Mouse (Mus musculus) NIH3T3 (cell line): ENCODE data around the gene Atraid.

Source experiments
- DNase-seq: peaks from one replicate; pipeline ENCODE4 v3.0.0-alpha.2; 2012; ENCODE audit warnings: low read depth

Atraid gene

GRCm38 (mm10) chr5:31054261-31055215, 6.4 kb downstream of the Atraid start, which contains the start of gene Cad:
Gene Cad (plus strand): TSS chr5:31054780.
- DNase-seq, result peak; percentile 96

GRCm38 (mm10) chr5:31055216-31056140, 7.4 kb downstream of the Atraid start:
- DNase-seq, result peak; percentile 18

- DNase-seq, result no peak
Observed at GRCm38 (mm10) chr5:31069810-31070209, 21.7 kb downstream of the Atraid start.

DNA sequence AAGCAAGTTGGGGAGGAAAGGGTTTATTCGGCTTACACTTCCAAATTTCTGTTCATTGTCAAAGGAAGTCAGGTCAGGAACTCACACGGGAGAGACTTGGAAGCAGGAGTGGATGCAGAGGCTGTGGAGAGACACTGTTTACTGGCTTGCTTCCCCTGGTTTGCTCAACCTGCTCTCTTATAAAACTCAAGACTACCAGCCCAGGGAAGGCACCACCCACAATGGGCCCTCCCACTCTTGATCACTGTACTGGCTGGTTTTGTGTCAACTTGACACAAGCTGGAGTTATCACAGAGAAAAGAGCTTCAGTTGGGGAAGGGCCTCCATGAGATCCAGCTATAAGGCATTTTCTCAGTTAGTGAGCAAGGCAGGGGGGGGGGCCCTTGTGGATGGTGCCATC, 22.9 kb downstream of the Atraid start:
- DNase-seq, result no peak

DNA sequence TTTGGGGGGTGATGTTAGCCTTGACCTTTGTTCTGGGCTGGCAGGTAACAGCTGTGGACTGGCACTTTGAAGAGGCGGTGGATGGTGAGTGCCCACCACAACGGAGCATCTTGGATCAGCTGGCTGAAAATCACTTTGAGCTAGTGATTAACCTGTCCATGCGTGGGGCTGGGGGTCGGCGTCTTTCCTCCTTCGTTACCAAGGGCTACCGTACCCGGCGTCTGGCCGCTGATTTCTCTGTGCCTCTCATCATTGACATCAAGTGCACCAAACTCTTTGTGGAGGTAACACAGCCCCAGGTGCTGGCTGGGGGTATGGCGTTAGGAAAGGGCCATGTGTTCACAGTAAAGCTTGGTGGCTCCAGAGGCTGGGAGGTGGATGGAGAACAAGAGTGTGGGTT, 23.7 kb downstream of the Atraid start:
- DNase-seq, result no peak

DNA sequence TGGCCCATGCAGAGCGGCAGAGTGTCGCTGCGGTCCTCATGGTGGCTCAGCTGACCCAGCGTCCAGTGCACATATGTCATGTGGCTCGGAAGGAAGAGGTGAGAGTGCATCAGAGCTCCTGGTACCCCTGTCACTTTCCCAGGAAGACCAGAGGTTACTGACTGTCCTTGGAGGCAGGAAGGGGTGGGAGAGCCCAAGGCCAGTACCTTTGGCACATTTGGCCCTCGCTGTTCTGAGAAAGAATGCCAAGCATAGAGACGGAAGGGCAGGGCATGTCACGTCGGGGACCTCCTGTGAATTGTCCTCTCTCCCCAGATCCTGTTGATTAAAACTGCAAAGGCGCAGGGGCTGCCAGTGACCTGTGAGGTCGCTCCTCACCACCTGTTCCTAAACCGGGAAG, 25.1 kb downstream of the Atraid start:
- DNase-seq, result no peak

DNA sequence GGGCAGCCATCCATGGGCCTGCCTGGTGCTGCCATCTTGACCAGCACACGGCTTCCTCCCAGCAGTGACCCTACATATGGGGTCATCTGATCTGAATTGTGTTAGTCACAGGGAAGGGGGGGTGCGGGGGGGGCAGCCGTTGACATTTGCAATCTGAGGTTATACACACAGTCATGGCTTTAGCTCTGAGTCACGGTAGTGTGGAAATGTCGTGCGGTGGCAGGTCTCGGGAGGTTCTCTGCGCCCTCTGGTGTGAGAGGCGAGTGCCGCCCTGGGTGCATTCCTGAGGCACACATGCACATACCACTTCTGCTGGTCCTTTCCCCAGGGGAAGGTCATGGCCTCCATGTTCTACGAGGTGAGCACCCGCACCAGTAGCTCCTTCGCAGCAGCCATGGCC, 28.2 kb downstream of the Atraid start:
- peak; percentile 46 for DNase-seq

DNA sequence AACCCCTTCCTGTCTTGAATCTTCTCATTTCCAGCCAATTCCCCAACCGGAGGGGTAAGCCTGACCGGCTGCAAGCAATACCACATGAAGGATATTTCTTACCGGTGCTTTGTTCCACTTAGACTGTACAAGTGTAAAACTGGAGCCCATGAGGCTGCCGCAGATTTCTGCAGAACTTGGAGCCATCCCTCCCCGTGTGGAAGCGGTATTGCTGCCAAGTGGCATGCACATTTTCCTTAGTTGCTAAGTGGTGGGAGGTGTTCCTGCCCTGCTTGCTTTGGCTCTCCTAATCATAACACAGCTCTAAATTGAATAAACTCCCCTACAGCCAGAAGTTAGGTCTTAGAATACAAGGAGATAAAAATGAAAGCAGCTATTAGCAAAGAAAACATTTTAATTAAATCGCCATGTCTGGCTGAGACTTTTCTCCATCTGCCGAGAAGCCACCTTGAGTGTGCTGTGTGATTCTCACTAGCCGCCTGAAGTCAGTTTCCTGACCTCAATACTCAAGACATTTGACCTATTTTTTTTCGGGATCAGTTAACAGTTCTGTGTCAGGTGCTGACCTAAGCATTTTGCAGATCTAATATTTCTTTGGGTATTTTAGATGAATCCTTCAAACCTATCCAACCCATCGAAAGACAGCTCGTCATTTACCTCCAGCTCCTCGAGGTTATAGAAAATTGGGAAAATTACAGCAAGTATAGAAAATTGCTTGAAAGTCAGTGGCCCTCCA, 32.1 kb downstream of the Atraid start:
- DNase-seq, result peak; percentile 56

DNA sequence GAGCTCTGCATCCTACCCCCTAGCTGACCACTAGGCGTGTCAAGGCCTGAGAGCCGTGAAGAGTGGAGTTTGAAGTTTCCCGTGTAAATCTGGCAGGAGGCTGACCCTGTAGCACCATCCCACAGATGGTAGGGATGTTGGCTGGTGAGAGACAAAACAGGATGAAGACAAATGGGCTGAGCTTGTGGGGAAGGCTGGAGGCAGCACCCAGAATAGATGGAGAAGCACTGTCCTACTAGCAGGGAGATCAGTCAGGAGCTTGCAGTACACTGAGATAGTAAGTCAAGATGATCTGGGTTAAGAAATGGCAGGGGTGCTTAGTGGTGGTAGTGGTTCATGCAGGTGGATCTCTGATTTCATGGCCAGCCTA, 32.7 kb downstream of the Atraid start:
- no peak for DNase-seq

DNA sequence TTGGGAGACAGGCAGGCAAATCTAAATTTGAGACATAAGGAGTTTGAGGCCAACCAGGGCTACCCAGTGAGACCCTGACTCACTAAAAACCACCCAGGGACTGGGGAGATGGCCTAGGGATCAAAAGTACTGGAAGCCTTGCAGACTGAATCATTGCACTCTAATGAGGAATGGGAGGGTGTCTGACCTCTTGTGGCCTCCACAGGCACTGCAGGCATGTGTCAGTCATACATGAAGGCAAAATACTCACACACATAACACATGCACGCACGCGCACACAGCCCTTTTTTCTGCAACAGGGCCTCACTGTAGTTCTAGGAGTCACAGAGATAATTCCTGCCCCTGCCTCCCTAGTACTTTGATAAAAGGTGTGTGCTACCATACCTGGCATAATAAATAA, 33.3 kb downstream of the Atraid start:
- DNase-seq, result peak; percentile 57

DNA sequence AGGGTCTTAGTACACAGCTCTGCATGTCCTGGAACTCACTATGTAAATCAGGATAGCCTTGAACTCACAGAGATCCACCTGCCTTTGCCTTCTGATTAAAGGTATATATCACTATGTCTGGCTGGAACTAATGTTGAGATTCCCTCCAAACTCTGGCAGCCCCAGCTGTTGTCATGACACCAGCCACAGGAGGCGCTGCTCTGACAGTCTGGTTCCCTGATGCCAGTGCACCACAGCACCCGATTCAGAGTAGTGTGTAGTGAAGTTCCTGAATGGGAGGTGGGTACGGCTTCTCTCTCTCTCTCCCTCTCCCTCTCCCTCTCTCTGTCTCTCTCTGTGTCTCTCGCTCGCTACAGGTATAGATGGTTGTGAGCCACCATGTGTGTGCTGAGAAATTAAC, 34.2 kb downstream of the Atraid start:
- peak; percentile 44 for DNase-seq

GRCm38 (mm10) chr5:31082935-31083625, 35.0 kb downstream of the Atraid start:
- DNase-seq, result no peak

DNA sequence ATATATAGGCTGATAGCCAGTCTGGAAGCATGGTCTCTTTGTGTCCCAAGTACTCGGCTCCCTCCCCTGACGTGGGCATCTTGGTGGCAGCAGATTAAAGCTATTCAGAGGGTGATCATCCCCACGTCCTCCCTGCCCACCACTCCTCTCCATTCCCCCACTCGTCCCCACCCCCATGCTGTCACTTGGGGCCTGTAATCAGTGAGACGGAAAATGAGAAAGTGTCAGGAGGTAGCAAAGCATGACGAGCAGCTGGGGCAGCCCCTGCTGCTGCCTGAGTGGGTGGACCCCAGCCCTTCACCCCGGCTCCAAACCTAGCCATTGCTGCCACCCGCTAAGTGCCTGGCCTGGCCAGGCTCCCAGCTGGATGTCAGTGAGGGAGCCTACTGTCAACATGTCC, 35.8 kb downstream of the Atraid start:
- no peak for DNase-seq

DNA sequence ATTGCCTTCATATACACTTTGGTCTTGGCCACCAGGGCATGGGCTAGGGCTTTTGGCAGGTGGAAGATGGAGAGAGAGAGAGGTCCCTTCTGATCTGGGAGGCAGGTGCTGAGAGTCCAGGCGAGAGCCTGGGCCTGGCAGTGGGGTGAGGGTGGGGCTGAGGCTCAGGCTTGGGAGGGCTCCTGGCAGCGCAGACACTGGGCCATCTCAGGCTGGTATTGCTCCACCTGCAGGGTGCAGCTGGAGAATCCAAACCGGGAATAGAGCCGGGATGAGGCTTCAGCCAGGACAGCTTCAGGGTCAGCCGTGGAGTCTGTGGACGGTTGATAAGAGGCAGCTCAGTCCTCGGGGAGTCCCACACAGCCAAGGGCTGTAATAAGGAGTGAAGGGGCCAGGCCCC, 38.5 kb downstream of the Atraid start:
- peak; percentile 61 for DNase-seq

DNA sequence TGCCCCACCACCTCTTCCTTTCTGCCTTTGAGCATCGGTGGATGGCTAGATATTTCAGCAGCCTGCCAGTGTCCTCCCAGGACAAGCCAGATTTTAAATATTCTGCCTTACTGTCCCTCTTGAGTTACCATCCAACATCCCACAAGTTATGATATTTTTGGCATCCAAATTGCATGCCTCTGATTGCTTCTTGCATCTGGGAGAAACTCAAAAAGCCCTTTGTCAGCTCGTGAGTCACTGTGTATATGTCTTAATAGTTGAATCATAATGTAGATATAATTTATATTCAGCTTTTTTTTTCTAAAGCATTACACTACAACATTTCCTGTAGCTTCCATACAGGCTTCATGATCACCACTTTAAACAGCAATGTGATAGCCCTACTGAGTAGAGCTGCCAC, 39.0 kb downstream of the Atraid start:
- peak; percentile 85 for DNase-seq

DNA sequence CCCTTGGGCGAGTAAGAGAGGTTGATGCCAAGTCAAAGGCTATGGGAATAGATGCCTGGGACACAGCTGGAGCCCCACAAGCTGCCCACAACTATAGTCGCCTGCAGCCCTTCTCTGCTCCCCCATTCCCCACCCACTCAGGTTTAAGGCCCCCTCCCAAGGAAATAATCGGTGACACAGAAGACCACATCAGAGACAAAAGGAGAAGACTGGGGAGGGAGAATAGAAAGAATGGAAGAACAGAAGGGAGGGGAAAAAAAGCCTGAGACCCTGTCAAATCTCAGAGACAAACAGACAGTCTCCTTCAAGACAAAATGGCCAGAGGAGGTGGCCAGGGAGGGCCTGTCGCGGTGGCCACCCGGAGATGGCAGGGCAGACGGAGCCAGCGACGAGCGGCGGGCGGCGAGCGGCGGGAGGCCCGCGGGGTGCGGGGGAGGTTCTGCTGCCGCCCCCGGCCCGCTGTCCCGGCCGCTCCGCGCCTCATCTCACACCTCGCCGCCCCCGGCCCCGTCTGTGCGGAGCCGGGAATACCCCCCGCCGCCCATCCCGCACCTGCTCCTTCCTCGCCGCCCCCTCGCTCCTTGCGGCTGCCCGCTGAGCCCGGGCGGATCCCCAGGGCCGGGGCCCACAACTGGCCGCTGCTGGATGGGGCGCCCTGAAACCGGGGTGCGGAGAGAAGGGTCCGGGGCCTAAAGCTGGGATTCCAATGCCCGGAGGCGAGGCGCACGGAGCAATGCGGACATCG, 44.3 kb downstream of the Atraid start:
- no peak for DNase-seq

- peak; percentile 80 for DNase-seq
Observed at GRCm38 (mm10) chr5:31093151-31094041, 45.3 kb downstream of the Atraid start.

GRCm38 (mm10) chr5:31094100-31094798, 46.1 kb downstream of the Atraid start:
- DNase-seq, result no peak
